Mouse (Mus musculus) liver, postnatal 0 days (tissue): ENCODE data around the gene Camta1. TPM values are rescaled to one million over a fixed set of nuclear protein-coding genes. Genes with fewer than 3 reads are reported as not detected.

ENCODE experiments used
- ATAC-seq: fragments of 200-750 bp; cut with Nextera tagmentation; 2 replicates; pipeline ENCODE4 v1.8.0; 2017; ENCODE audit warnings: mild to moderate bottlenecking, moderate library complexity
- DNase-seq: peaks from one replicate; pipeline ENCODE4 v3.0.0-alpha.2; 2016
- H3K27ac ChIP-seq: fragments of 300-500 bp; sonication (generic); 2 replicates; pipeline ENCODE4 v1.5.1; 2014; ENCODE audit warnings: antibody characterized with exemption, moderate library complexity, mild to moderate bottlenecking, low read depth
- H3K27me3 ChIP-seq: fragments of 300-500 bp; sonication (generic); 2 replicates; pipeline ENCODE4 v1.6.1; 2014; ENCODE audit warnings: low read length, control low read depth, mixed read lengths; ENCODE audit not compliant: insufficient read depth
- H3K36me3 ChIP-seq: fragments of 300-500 bp; sonication (generic); replicated peaks from 2 replicates; pipeline ENCODE4 v1.6.1; 2014; ENCODE audit warnings: mild to moderate bottlenecking, control low read depth, low read length, moderate library complexity, mixed read lengths; ENCODE audit not compliant: insufficient read depth
- H3K4me1 ChIP-seq: fragments of 300-500 bp; sonication (generic); 2 replicates; pipeline ENCODE4 v1.6.1; 2014; ENCODE audit warnings: antibody characterized with exemption, mild to moderate bottlenecking, control low read depth; ENCODE audit not compliant: insufficient read depth
- H3K4me2 ChIP-seq: fragments of 300-500 bp; sonication (generic); 2 replicates; pipeline ENCODE4 v1.6.1; 2014; ENCODE audit warnings: low read depth, mild to moderate bottlenecking, low read length, moderate library complexity, mixed read lengths
- H3K4me3 ChIP-seq: fragments of 300-500 bp; sonication (generic); 2 replicates; pipeline ENCODE4 v1.5.1; 2014; ENCODE audit warnings: low read depth, low read length
- H3K9ac ChIP-seq: fragments of 300-500 bp; sonication (generic); replicated peaks from 2 replicates; pipeline ENCODE4 v1.6.1; 2014; ENCODE audit warnings: mild to moderate bottlenecking, moderate library complexity
- H3K9me3 ChIP-seq: fragments of 300-500 bp; sonication (generic); 2 replicates; pipeline ENCODE4 v1.6.1; 2016; ENCODE audit warnings: mild to moderate bottlenecking, control low read depth, low read length, mixed read lengths
- CTCF ChIP-seq: sonication (generic); IDR thresholded peaks from 2 replicates; pipeline ENCODE4 v1.5.1; 2016; ENCODE audit warnings: antibody characterized with exemption, low read depth
- EP300 ChIP-seq: IDR thresholded peaks from 2 replicates; pipeline ENCODE4 v1.6.1; 2016; ENCODE audit warnings: antibody characterized with exemption, low read depth, mild to moderate bottlenecking
- WGBS: fragments of 180-500 bp; shearing (Covaris S2); extraction: QIAGEN DNeasy Blood & Tissue Kit; methylation state at CpG from one replicate; pipeline ENCODE4 v1.1.7; 2014; ENCODE audit not compliant: insufficient replicate concordance; 5-methylcytosine and 5-hydroxymethylcytosine counted together
- polyA plus RNA-seq: library from polyadenylated mRNA; unstranded; fragments of >200 nt; fragmentation: Nextera tagmentation; extraction: Ambion mirVana; gene quantifications from 2 replicates; pipeline ENCODE4 v1.2.1, GENCODE M21; 2015

The Camta1 gene
- polyA plus RNA-seq, 1 experiment from 2014 or later: 48.3 TPM

GRCm38 (mm10) chr4:151355505-151355904, 506.2 kb downstream of the Camta1 start:
- Histone ChIP-seq H3K4me2 (no peak overlapping the region), H3K4me1 (no peaks in the 10 kb centered on the region), H3K36me3 (no peaks in the 10 kb centered on the region), H3K9ac (no peak overlapping the region), H3K27ac (no peak overlapping the region), H3K4me3 (no peak overlapping the region), H3K9me3 (no peaks in the 10 kb centered on the region), H3K27me3 (no peaks in the 10 kb centered on the region)
- ATAC-seq (no peak), DNase-seq (no peak)
- TF ChIP-seq EP300 (no peak), CTCF (no peak)
- 24% methylated on average over 12 of the region's 12 CpGs for WGBS

- H3K36me3 ChIP-seq: no peaks in the 10 kb centered on the region
- WGBS: 46% methylated on average over 2 of the region's 2 CpGs
- H3K4me3 ChIP-seq: no peak overlapping the region
- no peak for ATAC-seq
- H3K9me3 ChIP-seq: no peaks in the 10 kb centered on the region
- H3K4me1 ChIP-seq: no peaks in the 10 kb centered on the region
- TF ChIP-seq EP300: no peak
- no peak for TF ChIP-seq CTCF
- H3K4me2 ChIP-seq: no peak overlapping the region
- DNase-seq: no peak
- H3K27ac ChIP-seq: no peak overlapping the region
- no peak overlapping the region for H3K9ac ChIP-seq
- H3K27me3 ChIP-seq: no peaks in the 10 kb centered on the region
Observed at GRCm38 (mm10) chr4:151352791-151353190, 508.9 kb downstream of the Camta1 start.

- Histone ChIP-seq H3K4me3 (no peak overlapping the region), H3K36me3 (no peaks in the 10 kb centered on the region), H3K4me1 (no peaks in the 10 kb centered on the region), H3K9me3 (no peaks in the 10 kb centered on the region), H3K4me2 (no peak overlapping the region), H3K27me3 (no peaks in the 10 kb centered on the region), H3K9ac (no peak overlapping the region), H3K27ac (no peak overlapping the region)
- TF ChIP-seq EP300: no peak
- no peak for TF ChIP-seq CTCF
- DNase-seq (no peak), ATAC-seq (no peak)
- 72% methylated on average over 4 of the region's 4 CpGs for WGBS
Observed at GRCm38 (mm10) chr4:151352249-151352648, 509.4 kb downstream of the Camta1 start.

GRCm38 (mm10) chr4:151351757-151352156, 509.9 kb downstream of the Camta1 start:
- no peaks in the 10 kb centered on the region for H3K27me3 ChIP-seq
- no peak overlapping the region for H3K9ac ChIP-seq
- H3K4me2 ChIP-seq: no peak overlapping the region
- DNase-seq: no peak
- H3K4me3 ChIP-seq: no peak overlapping the region
- WGBS: 51% methylated on average over 12 of the region's 12 CpGs
- TF ChIP-seq EP300 (no peak), CTCF (no peak)
- no peak for ATAC-seq
- H3K27ac ChIP-seq: no peak overlapping the region
- H3K36me3 ChIP-seq: no peaks in the 10 kb centered on the region
- no peaks in the 10 kb centered on the region for H3K9me3 ChIP-seq
- H3K4me1 ChIP-seq: no peaks in the 10 kb centered on the region

GRCm38 (mm10) chr4:151347620-151348019, 514.1 kb downstream of the Camta1 start:
- no peak for ATAC-seq
- 79% methylated on average over 6 of the region's 6 CpGs for WGBS

GRCm38 (mm10) chr4:151346673-151347072, 515.0 kb downstream of the Camta1 start:
- WGBS: 79% methylated on average over 12 of the region's 12 CpGs
- H3K4me3 ChIP-seq: no peak overlapping the region
- no peaks in the 10 kb centered on the region for H3K4me1 ChIP-seq
- no peak overlapping the region for H3K27ac ChIP-seq
- no peak overlapping the region for H3K9ac ChIP-seq
- DNase-seq: no peak
- H3K27me3 ChIP-seq: no peaks in the 10 kb centered on the region
- no peaks in the 10 kb centered on the region for H3K9me3 ChIP-seq
- H3K36me3 ChIP-seq: no peaks in the 10 kb centered on the region
- no peak for ATAC-seq
- TF ChIP-seq CTCF (no peak), EP300 (no peak)
- no peak overlapping the region for H3K4me2 ChIP-seq

More at GRCm38 (mm10) chr4:151347620-151348019, 514.1 kb downstream of the Camta1 start:
- no peaks in the 10 kb centered on the region for H3K36me3 ChIP-seq
- no peak overlapping the region for H3K4me3 ChIP-seq
- no peak overlapping the region for H3K9ac ChIP-seq
- no peak overlapping the region for H3K27ac ChIP-seq
- H3K4me2 ChIP-seq: no peak overlapping the region
- no peak for DNase-seq
- TF ChIP-seq CTCF (no peak), EP300 (no peak)
- no peaks in the 10 kb centered on the region for H3K9me3 ChIP-seq
- H3K4me1 ChIP-seq: no peaks in the 10 kb centered on the region
- no peaks in the 10 kb centered on the region for H3K27me3 ChIP-seq

- no peak for ATAC-seq
- TF ChIP-seq EP300 (no peak), CTCF (no peak)
- Histone ChIP-seq H3K9me3 (no peaks in the 10 kb centered on the region), H3K36me3 (no peaks in the 10 kb centered on the region), H3K4me2 (no peak overlapping the region), H3K27me3 (no peaks in the 10 kb centered on the region), H3K4me3 (no peak overlapping the region), H3K4me1 (no peaks in the 10 kb centered on the region), H3K9ac (no peak overlapping the region), H3K27ac (no peak overlapping the region)
- 84% methylated on average over 10 of the region's 10 CpGs for WGBS
- DNase-seq: no peak
Observed at GRCm38 (mm10) chr4:151344811-151345210, 516.9 kb downstream of the Camta1 start.
